Mouse (Mus musculus) heart, adult 2 months (tissue): ENCODE measurements around the gene Prdm5.

Experiments
- EP300 ChIP-seq: fragments of 200-500 bp; IDR thresholded peaks from 2 replicates; pipeline ENCODE4 v1.6.1; 2011; ENCODE audit warnings: low read depth, low read length, control low read depth; ENCODE audit not compliant: insufficient read depth
- POLR2A ChIP-seq: fragments of 200-500 bp; IDR thresholded peaks from 2 replicates; pipeline ENCODE4 v1.6.1; 2011; ENCODE audit warnings: mild to moderate bottlenecking, low read depth, low read length, control low read depth; ENCODE audit not compliant: insufficient read depth

- no peak for TF ChIP-seq EP300
- no peak for TF ChIP-seq POLR2A
Measured at GRCm38 (mm10) chr6:65783670-65784069, 4.9 kb downstream of the Prdm5 start.
